Mouse (Mus musculus): ENCODE data around the gene Pnp2.
"Not testable (repeated sequence)": the region's sequence is repeated elsewhere in the genome, so short reads cannot be mapped to it uniquely, and the experiment has no call there.

GRCm38 (mm10) chr14:50957146-50957545, 1.4 kb downstream of the Pnp2 start:
- not testable (repeated sequence) for TF ChIP-seq GATA1, TAL1 (IDR thresholded peaks at IDR 0.05; ENCODE audit: low read length)
